22 mouse cellular contexts compared by ENCODE assay signal in the genomic region with DNA sequence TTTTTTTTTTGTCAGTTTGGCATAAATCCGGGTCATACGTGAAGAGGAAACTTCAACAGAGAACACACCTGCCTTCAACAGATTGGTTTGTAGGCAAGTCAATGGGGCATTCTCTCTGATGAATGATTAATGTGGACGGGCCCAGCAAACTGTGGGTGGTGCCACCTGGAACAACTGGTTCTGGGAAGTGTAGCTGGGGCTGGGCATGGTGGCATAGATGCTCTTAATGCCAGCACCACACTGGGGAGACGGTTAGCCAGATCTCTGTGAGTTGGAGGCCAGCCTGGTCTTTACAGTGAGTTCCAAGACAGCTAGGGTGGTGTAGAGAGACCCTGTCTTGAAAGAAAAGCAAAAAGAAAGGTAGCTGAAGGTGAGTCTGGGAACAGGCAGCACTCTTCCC. TPM values are rescaled to one million over a fixed set of nuclear protein-coding genes. Genes with fewer than 3 reads are reported as not detected.
DNase-seq lines count a peak whose midpoint lies in the region; ATAC-seq and TF ChIP-seq lines count a peak whose summit lies in the region.
"Had no signal": no experiment of that assay in that cellular context is flagged by ENCODE, and none has a peak within 500 bp of the region (broad histone marks: within the 10 kb centered on the region; RNA-seq: fewer than 3 reads in every experiment).

No protein-coding gene starts in this region.

- 0 out of 2 replicates have a peak, but pooled peaks have one; percentile 4 for ATAC-seq in intestine, embryonic 16.5 days
- no peak for ATAC-seq in intestine, embryonic 15.5 days
- ATAC-seq in frontal cortex, adult (ENCODE audit: low TSS enrichment) = no peak
- ATAC-seq: CD4-positive, CD25-positive, alpha-beta regulatory T cell, adult 4 months; forebrain, embryonic 14.5 days had no signal

- peak; percentile 22 for DNase-seq in liver, adult 2 months (ENCODE audit: extremely low read depth, low read depth, low spot score)
- no peak for DNase-seq in liver
- no peak for DNase-seq in testis, postnatal 14 days (ENCODE audit: low spot score)
- DNase-seq: adrenal gland, postnatal 10 days; B cell, adult 2 months; cerebellum, adult 11 months; cerebellum, adult 8-10 months; embryo, embryonic 11 days; gastrocnemius, postnatal 36 days; heart, adult 11 months; heart, postnatal 36 days had no signal

- no peak overlapping the region for H3K27ac ChIP-seq in intestine, embryonic 16.5 days (ENCODE audit: low read length)
- H3K27ac ChIP-seq in intestine, embryonic 15.5 days = no peak overlapping the region
- no peak overlapping the region for H3K27ac ChIP-seq in liver, adult 2 months (replicated peaks; ENCODE audit: insufficient read depth, low read depth, low read length)
- H3K27ac ChIP-seq: embryonic facial prominence, embryonic 15.5 days; forebrain, embryonic 10.5 days; heart, embryonic 13.5 days had no signal

- TF ChIP-seq CTCF in liver, adult 2 months (IDR thresholded peaks at IDR 0.05; ENCODE audit: low read depth, low read length) = no peak

- no peak overlapping the region for H3K4me3 ChIP-seq in intestine, embryonic 16.5 days (ENCODE audit: low read length)
- H3K4me3 ChIP-seq in intestine, embryonic 15.5 days (replicated peaks) = no peak overlapping the region
- no peak overlapping the region for H3K4me3 ChIP-seq in liver, adult 2 months (ENCODE audit: insufficient read depth, low read depth, low read length)
- no peak overlapping the region for H3K4me3 ChIP-seq in myocyte
- H3K4me3 ChIP-seq: embryonic facial prominence, embryonic 15.5 days; erythroblast, embryonic 14.5 days; forebrain, embryonic 10.5 days; heart, embryonic 13.5 days had no signal

- H3K79me2 ChIP-seq in liver, adult 2 months (ENCODE audit: control insufficient read depth, insufficient read depth, low read length) = no peaks in the 10 kb centered on the region
- H3K79me2 ChIP-seq in myocyte (ENCODE audit: control insufficient read depth, insufficient read depth) = no peaks in the 10 kb centered on the region

- H3K9me3 ChIP-seq in intestine, embryonic 16.5 days (ENCODE audit: control insufficient read depth, low read length) = no peaks in the 10 kb centered on the region
- H3K9me3 ChIP-seq in intestine, embryonic 15.5 days = no peaks in the 10 kb centered on the region
- H3K9me3 ChIP-seq: embryonic facial prominence, embryonic 15.5 days; forebrain, embryonic 10.5 days; heart, embryonic 13.5 days had no signal

- no peaks in the 10 kb centered on the region for H3K36me3 ChIP-seq in intestine, embryonic 16.5 days (ENCODE audit: control insufficient read depth, insufficient read depth, low read length)
- no peaks in the 10 kb centered on the region for H3K36me3 ChIP-seq in intestine, embryonic 15.5 days
- no peaks in the 10 kb centered on the region for H3K36me3 ChIP-seq in liver, adult 2 months (ENCODE audit: control insufficient read depth, insufficient read depth, low read length)
- no peaks in the 10 kb centered on the region for H3K36me3 ChIP-seq in myocyte (ENCODE audit: control insufficient read depth, insufficient read depth)
- H3K36me3 ChIP-seq: embryonic facial prominence, embryonic 15.5 days; forebrain, embryonic 10.5 days; heart, embryonic 13.5 days had no signal

- H3K4me1 ChIP-seq in intestine, embryonic 16.5 days (ENCODE audit: control insufficient read depth, insufficient read depth, low read length) = peaks cover 9% of the 10 kb centered on the region; the same call in 1 of the 2 replicates
- H3K4me1 ChIP-seq in intestine, embryonic 15.5 days (replicated peaks) = peaks cover 7% of the 10 kb centered on the region; the same call in 1 of the 2 replicates
- H3K4me1 ChIP-seq in liver, adult 2 months (ENCODE audit: control insufficient read depth, insufficient read depth, low read length) = no peaks in the 10 kb centered on the region

- no peak for TF ChIP-seq POLR2A in liver, adult 2 months (IDR thresholded peaks at IDR 0.05; ENCODE audit: extremely low read depth, insufficient read depth, low read length)
- TF ChIP-seq POLR2A in myocyte (IDR thresholded peaks at IDR 0.05; ENCODE audit: insufficient read length, low read depth) = no peak

- H3K27me3 ChIP-seq in intestine, embryonic 16.5 days (replicated peaks; ENCODE audit: control insufficient read depth, insufficient read depth, low read length) = no peaks in the 10 kb centered on the region
- no peaks in the 10 kb centered on the region for H3K27me3 ChIP-seq in intestine, embryonic 15.5 days (replicated peaks)
- no peaks in the 10 kb centered on the region for H3K27me3 ChIP-seq in liver, adult 2 months (ENCODE audit: control insufficient read depth, insufficient read depth, low read length)
- H3K27me3 ChIP-seq in myocyte (ENCODE audit: control insufficient read depth, insufficient read depth, insufficient read length) = no peaks in the 10 kb centered on the region
- H3K27me3 ChIP-seq: embryonic facial prominence, embryonic 15.5 days had no signal

- no peak overlapping the region for H3K4me2 ChIP-seq in intestine, embryonic 16.5 days (ENCODE audit: low read depth, low read length)
- no peak overlapping the region for H3K4me2 ChIP-seq in intestine, embryonic 15.5 days (replicated peaks)
- H3K4me2 ChIP-seq in myocyte (ENCODE audit: low read depth) = peak overlapping the region; percentile 13
- H3K4me2 ChIP-seq: embryonic facial prominence, embryonic 15.5 days; heart, embryonic 13.5 days had no signal

- 63% methylated on average over 4 of the region's 4 CpGs for WGBS in intestine, embryonic 16.5 days
- 79% methylated on average over 4 of the region's 4 CpGs for WGBS in intestine, embryonic 15.5 days
- 28% methylated on average over 4 of the region's 4 CpGs for WGBS in liver, adult 2 months

- H3K9ac ChIP-seq in intestine, embryonic 16.5 days (ENCODE audit: low read depth, low read length) = no peak overlapping the region
- H3K9ac ChIP-seq in intestine, embryonic 15.5 days = no peak overlapping the region
- H3K9ac ChIP-seq in liver, adult 2 months (ENCODE audit: low read depth, low read length) = no peak overlapping the region
- H3K9ac ChIP-seq: embryonic facial prominence, embryonic 15.5 days; heart, embryonic 13.5 days had no signal

- no peak overlapping the region for H3ac ChIP-seq in myocyte (ENCODE audit: control insufficient read depth, insufficient read length)

TF ChIP-seq in myocyte, 11 proteins besides CTCF, POLR2A, EP300 and RAD21:
- TF ChIP-seq TCF12 (IDR thresholded peaks at IDR 0.05; ENCODE audit: insufficient read depth, poor library complexity, severe bottlenecking) (no peak), REST (IDR thresholded peaks at IDR 0.05; ENCODE audit: insufficient read depth, insufficient read length) (no peak), CEBPB (IDR thresholded peaks at IDR 0.05; ENCODE audit: insufficient read depth, poor library complexity, severe bottlenecking) (no peak), POLR2AphosphoS2 (IDR thresholded peaks at IDR 0.05; ENCODE audit: insufficient read length, low read depth) (no peak), MYOG (IDR thresholded peaks at IDR 0.05; ENCODE audit: control insufficient read depth in 1 of 3, insufficient read depth in 1 of 3, insufficient read length in 2 of 3, low read depth in 2 of 3) (no peak), TCF3 (IDR thresholded peaks at IDR 0.05; ENCODE audit: insufficient read length, low read depth) (no peak), E2F4 (IDR thresholded peaks at IDR 0.05; ENCODE audit: insufficient read depth) (no peak), SRF (IDR thresholded peaks at IDR 0.05; ENCODE audit: control insufficient read depth, insufficient read length, low read depth) (no peak), MAX (IDR thresholded peaks at IDR 0.05; ENCODE audit: low read depth) (no peak), USF1 (IDR thresholded peaks at IDR 0.05; ENCODE audit: low read depth) (no peak), MYOD1 (IDR thresholded peaks at IDR 0.05; ENCODE audit: control insufficient read depth in 1 of 3, insufficient read length in 2 of 3, low read depth in 2 of 3) (no peak)
TF ChIP-seq in myocyte: peak in this region for 0.

RNA-seq across cellular contexts. Expression of gene Hebp2, which starts 1.5 kb away (rescaled TPM):
- 5.9 and 7.0 TPM in 2 replicates for polyA plus RNA-seq in intestine, embryonic 16.5 days (2015; fragmentation: Nextera tagmentation; extraction: Ambion mirVana)
- 7.4 and 9.0 TPM in 2 replicates for polyA plus RNA-seq in intestine, embryonic 15.5 days (2015; fragmentation: Nextera tagmentation; extraction: Ambion mirVana)
- total RNA-seq in liver, adult 2 months (2014; rRNA removed) = 0.28 and 0.40 TPM in 2 replicates
- 0.10 and 0.33 TPM in 2 replicates for polyA plus RNA-seq in liver, adult 2 months (2012; rRNA removed)
- 9.7 TPM for polyA plus RNA-seq in myocyte (2012; fragmentation: generic; extraction: Trizol)
- total RNA-seq: MEL had no signal
- polyA plus RNA-seq: CD4-positive, CD25-positive, alpha-beta regulatory T cell, adult 4 months; erythroblast, embryonic 14.5 days had no signal
